Mouse (Mus musculus): ENCODE measurements around the gene Crebrf.

Gene Crebrf

DNA sequence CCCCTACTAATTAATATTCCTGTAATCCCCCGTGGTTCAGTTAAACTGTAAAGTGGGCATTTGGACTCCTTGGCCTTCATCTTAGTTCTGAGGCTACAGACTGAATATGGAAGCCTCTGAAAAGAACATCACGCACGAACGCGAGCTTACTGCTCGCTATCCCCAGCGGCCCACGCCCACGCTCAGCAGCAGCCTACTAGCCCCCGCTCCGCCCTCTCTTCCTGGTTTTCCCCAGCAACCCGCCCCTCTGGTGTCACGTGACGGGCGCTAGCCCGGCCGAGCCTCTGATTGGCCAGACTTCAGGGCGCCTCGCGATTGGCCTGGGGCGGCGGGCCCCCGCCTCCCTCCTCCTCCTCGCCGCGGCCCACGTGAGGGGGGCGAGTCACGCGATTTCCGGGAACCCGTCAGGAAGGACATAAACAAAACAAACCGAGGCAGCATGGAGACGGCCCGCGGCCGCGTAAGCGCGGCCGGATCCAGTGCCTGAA is at the start of gene Crebrf:
Crebrf (plus strand) TSS at position 380 of the 488 bp plus-strand sequence.
- DNase-seq (ENCODE audit: low spot score in 2 of 2): peak; percentile 96 to 99

- DNase-seq (ENCODE audit: low spot score in 2 of 2): no peak
Measured at GRCm38 (mm10) chr17:26671268-26671667, 44.2 kb upstream of the Crebrf start.

DNA sequence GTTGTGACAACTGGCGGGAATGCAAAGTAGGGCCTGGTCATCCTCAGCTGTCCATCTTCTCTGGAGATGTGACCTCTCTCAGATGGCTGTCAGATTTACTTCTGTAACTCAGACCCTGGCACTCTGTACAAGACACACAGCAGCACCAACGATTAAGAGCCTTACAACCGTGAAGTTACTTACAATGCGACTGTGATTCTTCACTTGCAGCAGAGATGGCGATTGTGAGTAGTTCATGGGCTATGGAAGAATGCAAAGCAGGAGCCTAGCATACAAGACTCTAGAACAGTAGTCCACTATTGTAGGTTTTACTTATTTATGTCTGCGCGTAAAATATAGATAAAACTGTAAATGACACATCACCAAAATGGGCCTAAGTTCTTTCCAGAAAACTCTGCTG is 39.6 kb upstream of the Crebrf start:
- no peak for DNase-seq (ENCODE audit: low spot score in 2 of 2)

GRCm38 (mm10) chr17:26676252-26676615 is 39.2 kb upstream of the Crebrf start:
- peak; percentile 86 to 90 for DNase-seq (ENCODE audit: low spot score in 2 of 2)

- DNase-seq (ENCODE audit: low spot score in 2 of 2): peak in 1 of 2 experiments; percentile 68
Measured at GRCm38 (mm10) chr17:26676616-26677376, 38.7 kb upstream of the Crebrf start.

DNA sequence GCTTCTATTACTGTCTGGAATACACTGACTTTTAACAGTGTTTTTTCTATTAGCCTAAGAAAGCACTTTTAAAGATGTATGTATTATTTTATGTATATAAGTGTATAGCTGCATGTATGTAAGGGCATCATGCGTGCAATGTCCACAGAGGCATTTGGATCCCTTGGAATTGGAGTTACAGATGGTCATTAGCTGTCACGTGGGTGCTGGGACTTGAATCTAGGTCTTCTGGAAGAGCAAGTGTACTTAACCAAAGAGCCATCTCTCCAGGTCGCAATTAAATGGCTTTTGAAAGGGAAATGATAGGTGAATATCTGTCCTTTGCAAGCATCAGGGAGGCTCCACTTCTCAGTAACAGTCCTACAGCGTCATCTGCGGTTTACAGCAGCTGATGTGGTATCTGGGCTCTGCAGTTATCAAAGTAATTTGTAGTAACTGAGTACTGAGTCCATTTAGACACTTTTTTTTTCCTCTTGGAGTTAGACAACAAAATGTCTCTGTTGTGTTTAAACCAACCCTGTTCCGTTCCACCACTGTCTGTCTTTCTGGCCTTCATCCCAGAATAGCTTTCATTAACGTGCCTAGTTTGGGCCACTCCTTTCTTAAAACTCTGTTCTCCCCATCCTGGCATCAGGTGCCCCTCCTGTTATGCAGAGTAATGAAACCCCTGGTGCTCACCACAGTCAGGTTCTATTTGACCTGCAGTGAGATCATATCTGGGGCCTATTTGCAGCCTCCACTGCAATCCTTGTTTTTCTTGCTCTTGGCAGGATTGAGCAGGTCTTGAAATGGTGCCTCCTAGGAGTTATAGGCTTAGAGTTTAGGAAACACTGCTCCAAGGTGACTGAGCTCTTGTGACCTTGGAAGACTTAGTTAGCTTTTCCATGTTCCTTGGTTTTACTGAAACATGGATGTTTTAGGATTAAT is 37.5 kb upstream of the Crebrf start:
- DNase-seq (ENCODE audit: low spot score in 2 of 2): peak in 1 of 2 experiments; percentile 19

- DNase-seq (ENCODE audit: low spot score in 2 of 2): no peak
Measured at GRCm38 (mm10) chr17:26681276-26681675, 34.2 kb upstream of the Crebrf start.

GRCm38 (mm10) chr17:26686334-26687000 is 29.0 kb upstream of the Crebrf start:
- no peak for DNase-seq (ENCODE audit: low spot score in 2 of 2)

- DNase-seq (ENCODE audit: low spot score in 2 of 2): no peak
Measured at GRCm38 (mm10) chr17:26688795-26689735, 26.4 kb upstream of the Crebrf start.

DNA sequence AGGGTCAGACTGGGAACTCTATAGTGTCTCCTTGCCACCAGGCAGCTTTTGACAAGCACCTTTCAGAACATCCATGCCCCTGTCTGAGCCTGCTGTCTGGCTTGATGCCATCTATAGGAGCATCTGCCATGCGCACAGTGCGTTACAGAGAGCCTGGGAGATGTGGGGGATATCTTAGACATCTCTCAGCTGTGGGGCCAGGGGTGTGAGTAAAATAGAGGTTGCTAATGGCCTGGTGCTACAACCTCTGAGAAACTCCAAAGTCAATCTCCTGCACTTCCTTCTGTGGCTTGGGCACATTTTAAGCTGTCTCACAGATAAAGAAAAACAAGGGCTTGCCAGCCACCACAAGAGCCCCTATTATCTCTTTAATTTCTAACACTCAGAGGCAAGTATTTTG is 25.6 kb upstream of the Crebrf start:
- DNase-seq (ENCODE audit: low spot score in 2 of 2): no peak

DNA sequence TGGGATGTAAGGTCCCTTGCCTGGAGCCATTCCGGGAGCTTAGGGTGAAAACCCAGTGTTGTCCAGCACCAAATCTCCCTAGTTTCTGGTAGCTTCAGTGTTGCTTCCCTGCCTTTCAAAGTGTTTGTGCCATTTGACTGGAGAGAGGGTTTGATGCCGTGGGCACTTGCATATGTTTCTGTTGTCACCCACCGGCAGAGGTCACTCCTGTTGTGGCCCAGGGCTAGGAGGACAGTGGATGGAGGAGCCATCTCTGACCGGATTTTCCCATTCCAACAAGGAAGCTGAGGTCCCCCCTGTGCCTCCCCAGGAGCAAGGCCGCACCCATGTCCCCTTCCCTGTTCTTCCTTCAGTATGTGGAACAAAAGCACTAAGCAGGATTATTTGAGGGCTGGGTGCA is 25.2 kb upstream of the Crebrf start:
- no peak for DNase-seq (ENCODE audit: low spot score in 2 of 2)

GRCm38 (mm10) chr17:26691110-26691509 is 24.3 kb upstream of the Crebrf start:
- no peak for DNase-seq (ENCODE audit: low spot score in 2 of 2)

- no peak for DNase-seq (ENCODE audit: low spot score in 2 of 2)
Measured at GRCm38 (mm10) chr17:26693424-26693823, 22.0 kb upstream of the Crebrf start.

DNA sequence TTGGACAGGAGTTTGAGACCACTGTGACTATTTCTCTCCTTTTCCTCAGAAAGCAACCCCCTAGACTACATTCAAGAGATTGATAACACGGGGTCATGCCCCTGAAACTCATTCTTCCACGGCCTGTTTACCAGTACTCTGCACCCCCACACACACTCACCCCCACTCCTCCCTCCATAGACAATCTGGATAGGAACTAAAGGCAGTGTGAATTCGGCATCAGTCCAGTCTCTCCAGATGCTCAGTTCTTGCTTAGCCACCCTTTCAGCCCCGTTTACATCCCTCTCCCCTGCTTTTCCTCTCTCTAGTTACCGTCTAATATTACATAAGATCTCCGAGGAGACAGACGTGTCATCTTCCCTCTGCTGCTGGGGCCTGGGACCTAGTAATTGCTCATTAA is 21.3 kb upstream of the Crebrf start:
- no peak for DNase-seq (ENCODE audit: low spot score in 2 of 2)

DNA sequence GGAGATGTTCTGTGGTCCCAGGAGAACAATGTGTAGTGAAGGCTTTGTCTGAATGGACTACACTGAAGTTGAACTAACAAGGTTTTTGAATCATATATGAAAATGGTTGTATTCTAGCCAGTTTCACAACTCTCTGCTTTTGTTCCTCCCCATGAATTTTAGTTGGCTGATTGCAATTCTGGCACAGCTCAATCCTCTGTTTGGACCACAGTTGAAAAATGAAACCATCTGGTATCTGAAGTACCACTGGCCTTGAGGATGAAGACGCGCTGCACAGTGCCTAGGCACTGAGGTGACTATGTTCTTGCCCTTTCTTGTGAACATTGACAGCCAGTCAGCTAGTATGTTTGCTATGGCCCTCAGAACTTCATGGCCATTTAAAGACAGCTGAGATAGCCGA is 20.3 kb upstream of the Crebrf start:
- DNase-seq (ENCODE audit: low spot score in 2 of 2): no peak

- no peak for DNase-seq (ENCODE audit: low spot score in 2 of 2)
Measured at GRCm38 (mm10) chr17:26698846-26699245, 16.6 kb upstream of the Crebrf start.

- no peak for DNase-seq (ENCODE audit: low spot score in 2 of 2)
Measured at GRCm38 (mm10) chr17:26699819-26700616, 15.4 kb upstream of the Crebrf start.

DNA sequence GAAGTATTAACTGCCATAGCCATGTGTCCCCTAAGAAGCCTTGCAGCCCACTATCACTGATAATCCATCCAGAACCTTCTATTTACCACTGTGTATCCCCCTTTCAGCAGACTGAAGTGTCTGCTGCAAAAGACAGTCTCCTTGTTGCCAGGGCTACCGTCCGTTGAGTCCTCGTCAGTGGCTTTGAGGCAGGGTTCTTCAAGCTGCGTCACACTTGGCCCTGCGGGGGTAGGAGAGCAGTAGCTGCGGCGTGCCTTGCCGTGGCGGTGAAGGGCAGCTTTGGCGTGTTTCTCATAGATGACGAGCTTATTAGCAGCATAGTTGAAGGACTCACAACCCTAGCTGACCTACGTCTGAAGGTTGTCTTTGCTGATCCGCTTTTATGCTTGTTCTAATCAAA is 13.9 kb upstream of the Crebrf start:
- no peak for DNase-seq (ENCODE audit: low spot score in 2 of 2)

DNA sequence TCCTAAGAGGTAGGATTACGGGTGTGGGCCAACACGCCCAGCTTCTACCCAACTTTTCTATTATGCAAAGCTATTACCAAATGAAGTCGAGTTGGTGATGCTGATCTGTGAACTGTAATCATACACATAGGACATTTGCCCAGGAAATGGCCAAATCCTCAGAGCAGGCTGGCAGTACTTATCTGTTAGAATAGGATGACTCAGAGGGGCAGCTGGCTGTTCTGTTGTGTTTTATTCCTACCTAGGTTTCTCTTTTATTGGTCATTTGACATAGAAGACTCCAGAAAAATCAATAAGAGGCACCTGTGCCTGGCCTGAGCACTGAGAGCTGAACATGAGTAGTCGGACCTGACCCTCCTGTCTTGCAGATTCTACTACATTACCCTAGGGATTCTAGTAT is 12.8 kb upstream of the Crebrf start:
- DNase-seq (ENCODE audit: low spot score in 2 of 2): no peak

DNA sequence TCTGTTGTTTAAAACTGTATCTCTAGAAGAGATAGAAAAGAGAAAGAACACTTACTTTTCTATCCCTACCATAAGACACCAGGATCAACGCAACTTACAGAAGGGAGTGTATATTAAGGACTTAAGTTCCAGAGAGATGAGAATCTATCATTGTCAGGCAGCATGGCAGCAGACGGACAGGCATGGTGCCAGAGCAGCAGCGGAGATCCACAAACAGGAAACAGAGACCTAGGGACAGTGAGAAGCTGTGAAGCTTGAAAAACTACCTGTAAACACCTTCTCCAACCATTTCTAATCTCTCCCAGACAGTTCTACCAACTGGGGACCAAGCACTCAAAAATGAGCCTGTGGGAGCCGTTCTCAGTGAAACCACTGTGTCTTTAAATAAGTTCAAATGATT is 11.8 kb upstream of the Crebrf start:
- no peak for DNase-seq (ENCODE audit: low spot score in 2 of 2)

All from urinary bladder, adult 18-20 months (tissue).